Mouse (Mus musculus): Measurements from ENCODE around the gene Sirt4. TPM values are rescaled to one million over a fixed set of nuclear protein-coding genes. Genes with fewer than 3 reads are reported as not detected.

Sirt4 gene
- polyA plus RNA-seq, 1 experiment = 22.2 TPM

DNA sequence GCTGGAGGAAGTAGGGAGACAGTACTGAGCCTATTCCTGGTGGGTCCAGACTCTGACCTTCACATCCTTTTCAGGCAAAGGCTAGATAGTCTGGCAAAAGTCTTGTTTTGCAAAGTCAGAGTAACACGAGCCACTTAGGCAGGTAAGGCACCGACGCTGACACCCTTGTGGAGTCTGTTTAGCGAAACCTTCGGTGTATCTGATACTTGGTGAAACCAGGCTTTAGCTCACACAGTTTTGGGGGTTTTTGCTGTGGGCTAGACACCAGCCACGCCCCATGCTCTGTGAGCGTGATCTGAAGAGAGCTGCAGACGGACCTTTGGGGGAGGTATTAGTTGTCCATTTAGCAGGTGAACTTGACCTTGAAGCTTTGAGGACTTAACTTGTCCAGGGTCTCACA lies 51.3 kb downstream of the Sirt4 start:
- H3K4me3 ChIP-seq (ENCODE audit: low read depth, low read length) = no peak overlapping the region
- H3K36me3 ChIP-seq (ENCODE audit: control insufficient read depth, insufficient read depth, low read length, poor library complexity, severe bottlenecking) = no peaks in the 10 kb centered on the region
- H3K4me1 ChIP-seq (ENCODE audit: control insufficient read depth, insufficient read depth, low read length) = peaks cover 19% of the 10 kb centered on the region
- H3K9me3 ChIP-seq (replicated peaks; ENCODE audit: control insufficient read depth, insufficient read depth, low read length, poor library complexity, severe bottlenecking) = no peaks in the 10 kb centered on the region
- TF ChIP-seq EP300 (IDR thresholded peaks at IDR 0.05; ENCODE audit: insufficient read depth, low read depth, low read length) (no peak), CTCF (IDR thresholded peaks at IDR 0.05; ENCODE audit: low read depth, low read length) (no peak)
- no peak overlapping the region for H3K9ac ChIP-seq (ENCODE audit: low read depth, poor library complexity, severe bottlenecking)
- H3K27me3 ChIP-seq (ENCODE audit: control insufficient read depth, insufficient read depth, low read length, poor library complexity, severe bottlenecking) = peaks cover 10% of the 10 kb centered on the region; the same call in 1 of the 2 replicates
- no peak overlapping the region for H3K27ac ChIP-seq (ENCODE audit: insufficient read depth, low read length)

DNA sequence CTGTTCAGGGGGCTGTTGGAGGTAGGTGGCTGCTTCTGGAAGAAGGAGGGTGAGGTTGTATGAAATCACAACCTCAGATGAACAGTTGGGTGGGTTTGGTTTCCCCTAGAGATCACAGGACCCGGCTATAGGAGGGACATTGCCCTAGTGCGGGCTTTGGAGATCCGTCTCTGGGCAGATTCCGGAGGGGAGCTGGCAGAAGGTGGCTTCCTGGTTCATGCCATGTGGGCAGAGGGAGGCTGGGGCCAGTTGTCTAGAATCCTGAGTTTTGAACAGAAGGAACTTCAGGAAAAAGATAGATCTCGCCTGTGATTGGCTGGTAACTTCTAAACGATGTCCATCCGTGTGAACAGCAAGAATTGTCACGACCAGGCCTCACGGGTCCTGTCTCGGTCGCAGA lies 52.1 kb downstream of the Sirt4 start:
- no peaks in the 10 kb centered on the region for H3K36me3 ChIP-seq (ENCODE audit: control insufficient read depth, insufficient read depth, low read length, poor library complexity, severe bottlenecking)
- peaks cover 18% of the 10 kb centered on the region for H3K4me1 ChIP-seq (ENCODE audit: control insufficient read depth, insufficient read depth, low read length)
- TF ChIP-seq EP300 (IDR thresholded peaks at IDR 0.05; ENCODE audit: insufficient read depth, low read depth, low read length) = no peak
- no peak for TF ChIP-seq POLR2A (IDR thresholded peaks at IDR 0.05; ENCODE audit: insufficient read depth, low read length)
- no peak for TF ChIP-seq CTCF (IDR thresholded peaks at IDR 0.05; ENCODE audit: low read depth, low read length)
- no peak overlapping the region for H3K4me3 ChIP-seq (ENCODE audit: low read depth, low read length)
- H3K27ac ChIP-seq (ENCODE audit: insufficient read depth, low read length) = no peak overlapping the region
- H3K9ac ChIP-seq (ENCODE audit: low read depth, poor library complexity, severe bottlenecking) = no peak overlapping the region
- no peaks in the 10 kb centered on the region for H3K9me3 ChIP-seq (replicated peaks; ENCODE audit: control insufficient read depth, insufficient read depth, low read length, poor library complexity, severe bottlenecking)
- H3K27me3 ChIP-seq (ENCODE audit: control insufficient read depth, insufficient read depth, low read length, poor library complexity, severe bottlenecking) = peaks cover 11% of the 10 kb centered on the region; the same call in 1 of the 2 replicates

DNA sequence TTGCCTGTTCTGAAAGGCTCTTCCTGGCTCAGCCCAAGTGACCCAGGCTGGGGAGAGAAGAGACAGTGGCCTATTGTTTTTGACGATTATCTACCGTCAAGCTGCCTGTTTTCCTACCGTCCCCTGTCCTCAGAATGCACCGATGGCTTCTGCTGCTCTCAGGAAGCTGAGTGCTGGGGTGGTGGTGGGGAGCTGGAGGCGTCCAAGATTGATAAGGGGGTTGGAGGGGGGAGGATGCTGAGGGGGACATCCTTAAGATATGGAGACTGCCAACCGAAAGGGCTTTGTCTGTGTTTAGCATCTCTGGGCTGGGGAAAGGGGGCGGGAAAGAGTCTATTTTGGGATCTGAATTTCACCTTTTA lies 52.6 kb downstream of the Sirt4 start:
- H3K36me3 ChIP-seq (ENCODE audit: control insufficient read depth, insufficient read depth, low read length, poor library complexity, severe bottlenecking) = no peaks in the 10 kb centered on the region
- H3K27ac ChIP-seq (ENCODE audit: insufficient read depth, low read length) = no peak overlapping the region
- no peak for TF ChIP-seq CTCF (IDR thresholded peaks at IDR 0.05; ENCODE audit: low read depth, low read length)
- TF ChIP-seq EP300 (IDR thresholded peaks at IDR 0.05; ENCODE audit: insufficient read depth, low read depth, low read length) = no peak
- TF ChIP-seq POLR2A (IDR thresholded peaks at IDR 0.05; ENCODE audit: insufficient read depth, low read length) = no peak
- peaks cover 11% of the 10 kb centered on the region; the same call in 1 of the 2 replicates for H3K27me3 ChIP-seq (ENCODE audit: control insufficient read depth, insufficient read depth, low read length, poor library complexity, severe bottlenecking)
- no peak overlapping the region for H3K4me3 ChIP-seq (ENCODE audit: low read depth, low read length)
- no peaks in the 10 kb centered on the region for H3K9me3 ChIP-seq (replicated peaks; ENCODE audit: control insufficient read depth, insufficient read depth, low read length, poor library complexity, severe bottlenecking)
- H3K9ac ChIP-seq (ENCODE audit: low read depth, poor library complexity, severe bottlenecking) = no peak overlapping the region
- peaks cover 16% of the 10 kb centered on the region for H3K4me1 ChIP-seq (ENCODE audit: control insufficient read depth, insufficient read depth, low read length)

GRCm38 (mm10) chr5:115431061-115431897 lies 53.2 kb downstream of the Sirt4 start:
- Histone ChIP-seq H3K9ac (ENCODE audit: low read depth, poor library complexity, severe bottlenecking) (peak overlapping the region; percentile 98), H3K4me3 (ENCODE audit: low read depth, low read length) (peak overlapping the region; percentile 77), H3K4me1 (ENCODE audit: control insufficient read depth, insufficient read depth, low read length) (peaks cover 15% of the 10 kb centered on the region), H3K9me3 (replicated peaks; ENCODE audit: control insufficient read depth, insufficient read depth, low read length, poor library complexity, severe bottlenecking) (no peaks in the 10 kb centered on the region), H3K27ac (ENCODE audit: insufficient read depth, low read length) (no peak overlapping the region), H3K27me3 (ENCODE audit: control insufficient read depth, insufficient read depth, low read length, poor library complexity, severe bottlenecking) (peaks cover 11% of the 10 kb centered on the region; the same call in 1 of the 2 replicates), H3K36me3 (ENCODE audit: control insufficient read depth, insufficient read depth, low read length, poor library complexity, severe bottlenecking) (no peaks in the 10 kb centered on the region)
- TF ChIP-seq CTCF (IDR thresholded peaks at IDR 0.05; ENCODE audit: low read depth, low read length) (peak; percentile 70), EP300 (IDR thresholded peaks at IDR 0.05; ENCODE audit: insufficient read depth, low read depth, low read length) (no peak)

DNA sequence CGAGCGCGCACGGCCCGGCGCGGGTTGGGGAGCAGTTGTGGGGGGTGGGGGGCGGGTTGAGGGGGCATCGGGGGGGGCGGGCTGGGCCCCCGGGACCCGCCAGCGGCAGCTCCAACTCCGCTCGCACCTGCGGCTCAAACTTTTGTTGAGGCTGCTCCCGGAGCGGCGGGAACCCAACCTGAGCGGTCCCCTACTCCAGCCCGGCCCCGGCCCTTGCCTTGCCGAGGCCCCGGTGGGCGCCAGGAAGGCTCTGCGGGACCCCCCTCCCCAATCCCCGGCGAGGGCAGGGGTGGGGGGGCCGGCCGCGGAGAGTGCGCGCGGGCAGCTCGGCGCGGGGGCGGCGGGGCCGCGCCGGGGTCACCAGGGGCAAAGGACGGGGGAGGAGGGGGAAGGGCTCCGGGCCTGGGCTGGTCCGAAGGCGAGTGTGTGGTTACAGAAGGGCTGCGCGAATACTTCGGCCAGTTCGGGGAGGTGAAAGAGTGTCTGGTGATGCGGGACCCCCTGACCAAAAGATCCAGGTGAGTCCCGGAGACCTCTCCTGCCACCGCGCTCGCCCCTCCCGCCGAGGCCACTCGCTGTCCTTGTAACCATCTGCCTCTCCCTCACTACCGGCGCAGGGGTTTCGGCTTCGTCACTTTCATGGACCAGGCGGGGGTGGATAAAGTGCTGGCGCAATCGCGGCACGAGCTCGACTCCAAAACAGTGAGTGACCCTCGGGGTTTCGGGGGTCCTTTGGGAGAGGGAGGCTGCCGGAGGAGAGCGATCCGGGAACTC lies 54.2 kb downstream of the Sirt4 start:
- no peak overlapping the region for H3K27ac ChIP-seq (ENCODE audit: insufficient read depth, low read length)
- TF ChIP-seq POLR2A (IDR thresholded peaks at IDR 0.05; ENCODE audit: insufficient read depth, low read length) (no peak), CTCF (IDR thresholded peaks at IDR 0.05; ENCODE audit: low read depth, low read length) (no peak), EP300 (IDR thresholded peaks at IDR 0.05; ENCODE audit: insufficient read depth, low read depth, low read length) (no peak)
- H3K27me3 ChIP-seq (ENCODE audit: control insufficient read depth, insufficient read depth, low read length, poor library complexity, severe bottlenecking) = peaks cover 11% of the 10 kb centered on the region; the same call in 1 of the 2 replicates
- peak overlapping the region; percentile 77 for H3K4me3 ChIP-seq (ENCODE audit: low read depth, low read length)
- H3K9ac ChIP-seq (ENCODE audit: low read depth, poor library complexity, severe bottlenecking) = peak overlapping the region; percentile 98
- H3K4me1 ChIP-seq (ENCODE audit: control insufficient read depth, insufficient read depth, low read length) = peaks cover 14% of the 10 kb centered on the region
- no peaks in the 10 kb centered on the region for H3K36me3 ChIP-seq (ENCODE audit: control insufficient read depth, insufficient read depth, low read length, poor library complexity, severe bottlenecking)
- no peaks in the 10 kb centered on the region for H3K9me3 ChIP-seq (replicated peaks; ENCODE audit: control insufficient read depth, insufficient read depth, low read length, poor library complexity, severe bottlenecking)

All from ES-Bruce4 (cell line).